Mouse (Mus musculus): Measurements from ENCODE around the gene Ankrd52.
A peak's percentile ranks its signal among the peaks of the same experiment; 100 is the strongest.

Ankrd52 gene

DNA sequence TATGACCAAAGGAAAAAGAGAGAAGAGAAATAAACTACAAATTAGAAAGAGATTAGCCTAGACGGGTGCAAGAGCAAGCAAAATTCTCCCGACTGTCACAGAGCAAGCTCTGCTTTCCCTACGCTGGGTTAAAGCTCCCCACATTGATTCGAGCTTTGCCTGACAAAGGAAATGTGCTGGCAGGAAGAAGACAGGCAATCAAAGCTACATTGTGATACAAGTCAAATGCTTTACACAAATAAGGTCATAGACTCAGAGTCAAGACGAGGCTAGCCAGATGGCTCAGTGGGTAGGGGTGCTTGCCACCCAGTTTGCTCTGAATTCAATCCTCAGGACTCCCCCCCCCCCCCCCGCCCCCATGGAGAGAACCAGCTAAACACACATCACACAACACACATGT is 6.9 kb upstream of the Ankrd52 start:
- DNase-seq = no peak

DNA sequence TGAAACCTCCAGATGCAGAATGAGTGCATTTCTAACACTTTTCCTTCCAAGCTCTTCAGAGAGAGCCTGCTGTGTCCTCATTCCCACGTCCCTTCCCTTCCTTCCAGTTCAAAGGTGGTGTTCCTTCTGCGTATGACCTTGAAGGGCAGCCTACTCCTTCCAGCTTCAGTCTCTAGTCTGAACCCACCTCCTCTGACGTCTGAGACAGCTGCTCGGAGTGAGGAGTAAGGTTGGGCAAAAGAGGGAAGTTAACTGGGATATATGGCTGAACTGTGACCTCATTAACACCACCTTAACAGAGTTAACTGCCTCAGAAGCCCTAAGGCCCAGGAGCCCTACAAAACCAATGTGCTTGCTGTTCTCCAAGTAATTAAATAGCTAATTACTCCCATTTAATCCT is 6.3 kb upstream of the Ankrd52 start:
- DNase-seq = no peak

DNA sequence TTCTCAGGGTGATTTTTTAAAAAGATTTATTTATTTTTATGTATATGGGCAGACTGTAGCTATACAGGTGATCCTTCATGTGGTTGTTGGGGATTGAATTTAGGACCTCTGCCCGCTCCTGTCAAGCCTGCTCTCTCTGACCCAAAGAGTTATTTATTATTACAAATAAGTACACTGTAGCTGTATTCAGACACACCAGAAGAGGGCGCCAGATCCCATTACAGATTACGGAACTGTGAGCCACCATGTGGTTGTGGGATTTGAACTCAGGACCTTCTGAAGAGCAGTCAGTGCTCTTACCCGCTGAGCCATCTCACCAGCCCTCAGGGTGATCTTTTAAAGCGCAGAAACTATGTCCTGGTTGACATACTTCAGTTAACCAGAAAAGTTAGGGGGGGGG is 4.8 kb upstream of the Ankrd52 start:
- no peak for DNase-seq

DNA sequence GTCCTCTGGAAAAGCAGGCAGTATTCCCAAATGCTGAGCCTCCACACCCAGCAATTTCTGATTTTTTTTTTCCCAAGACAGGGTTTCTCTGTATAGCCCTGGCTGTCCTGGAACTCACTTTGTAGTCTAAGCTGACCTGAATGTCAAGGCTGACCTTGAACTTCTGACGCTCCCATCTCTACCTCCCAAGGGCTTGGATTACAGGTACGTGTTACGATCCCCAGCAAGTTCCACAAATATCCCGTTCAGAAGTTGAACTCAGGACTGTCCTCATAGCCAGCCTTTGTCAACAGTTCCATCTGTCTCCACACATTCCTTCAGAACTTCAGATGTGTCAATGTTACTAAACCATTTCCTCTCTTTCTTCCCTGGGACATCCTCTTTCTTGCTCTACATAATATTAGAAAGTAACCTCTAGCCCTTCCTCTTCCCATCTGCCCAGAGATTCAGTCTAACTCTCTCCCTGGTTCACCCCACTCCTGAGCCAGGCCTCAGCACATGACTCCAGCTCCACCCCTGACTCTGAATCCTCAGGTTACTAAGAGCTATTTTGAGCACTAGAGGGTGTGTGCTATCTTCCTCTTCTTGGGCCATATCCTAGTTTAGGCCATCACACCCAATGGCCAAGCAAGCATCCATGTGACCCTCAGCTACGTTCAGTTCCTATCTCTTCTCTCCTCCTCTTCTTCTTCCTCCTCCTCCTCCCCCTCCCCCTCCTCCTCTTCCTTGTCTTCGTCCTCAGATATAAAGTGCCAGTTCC is 3.7 kb upstream of the Ankrd52 start:
- no peak for DNase-seq

DNA sequence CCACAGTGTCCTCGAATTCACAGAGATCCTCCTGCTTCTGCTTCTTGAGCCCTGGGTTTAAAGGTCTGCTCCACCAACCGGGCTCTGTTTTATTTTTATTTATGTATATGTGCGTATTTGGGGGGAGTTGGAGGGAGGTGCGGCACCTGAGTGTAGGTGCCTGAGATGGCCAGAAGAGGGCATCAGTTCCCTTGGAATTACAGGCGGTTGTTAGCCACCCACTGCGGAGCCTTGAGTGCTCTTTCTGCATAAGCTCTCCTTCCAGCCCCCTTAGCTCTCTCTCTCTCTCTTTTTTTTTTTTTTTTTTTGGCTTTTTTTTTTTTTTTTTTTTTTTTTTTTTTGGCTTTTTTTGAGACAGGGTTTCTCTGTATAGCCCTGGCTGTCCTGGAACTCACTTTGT is 2.5 kb upstream of the Ankrd52 start:
- DNase-seq = no peak

DNA sequence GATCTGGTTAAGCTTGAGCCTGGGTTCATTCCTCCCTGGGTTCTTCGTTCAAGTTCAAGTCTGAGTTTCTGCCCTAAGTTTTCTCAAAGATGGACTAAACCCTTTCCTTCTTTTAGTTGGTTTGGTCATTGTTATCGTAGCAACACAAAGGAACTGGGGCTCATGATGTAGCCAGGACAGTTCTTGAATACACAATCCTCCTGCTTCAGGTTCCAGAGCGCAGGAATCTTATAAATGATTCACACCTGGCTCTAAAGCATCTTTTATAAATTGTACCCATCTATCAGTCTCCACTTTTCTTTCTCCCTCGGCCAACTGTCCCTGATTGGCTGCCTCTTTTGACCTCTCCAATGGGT is 838 bp upstream of the Ankrd52 start:
- DNase-seq = no peak

DNA sequence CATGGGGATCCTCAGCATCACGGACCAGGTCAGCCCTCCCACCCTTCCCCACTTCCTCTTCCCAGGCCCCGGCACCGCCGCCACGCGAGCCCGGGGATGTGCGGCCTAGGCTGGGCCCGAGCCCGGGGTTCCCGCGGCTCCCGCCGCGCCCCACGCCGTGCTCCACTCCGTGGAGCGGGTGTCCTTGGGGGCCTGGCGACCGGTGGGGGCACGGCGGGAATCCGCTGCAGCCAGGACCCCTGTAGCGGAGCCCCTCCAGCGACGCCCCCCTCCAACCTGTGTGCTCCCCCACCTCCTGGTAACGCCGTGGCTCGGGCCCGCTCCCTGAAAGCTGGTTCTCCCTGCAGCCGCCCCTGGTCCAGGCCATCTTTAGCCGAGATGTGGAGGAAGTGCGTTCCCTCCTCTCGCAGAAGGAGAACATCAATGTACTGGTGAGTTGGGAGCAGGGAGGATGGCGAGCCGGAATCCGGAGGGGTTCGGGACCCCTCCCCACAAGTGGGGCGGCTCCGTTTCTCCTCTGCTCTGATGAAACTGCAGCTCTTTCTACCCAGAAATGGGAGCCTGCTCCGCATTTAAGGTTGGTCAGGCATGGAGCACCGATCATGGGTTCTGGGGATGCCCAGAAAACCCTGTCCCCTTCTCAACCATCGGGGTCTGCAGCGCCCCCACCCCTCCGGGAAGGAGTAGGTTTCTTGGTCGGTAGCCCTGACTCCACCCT is 466 bp downstream of the Ankrd52 start:
- DNase-seq = peak; percentile 53

DNA sequence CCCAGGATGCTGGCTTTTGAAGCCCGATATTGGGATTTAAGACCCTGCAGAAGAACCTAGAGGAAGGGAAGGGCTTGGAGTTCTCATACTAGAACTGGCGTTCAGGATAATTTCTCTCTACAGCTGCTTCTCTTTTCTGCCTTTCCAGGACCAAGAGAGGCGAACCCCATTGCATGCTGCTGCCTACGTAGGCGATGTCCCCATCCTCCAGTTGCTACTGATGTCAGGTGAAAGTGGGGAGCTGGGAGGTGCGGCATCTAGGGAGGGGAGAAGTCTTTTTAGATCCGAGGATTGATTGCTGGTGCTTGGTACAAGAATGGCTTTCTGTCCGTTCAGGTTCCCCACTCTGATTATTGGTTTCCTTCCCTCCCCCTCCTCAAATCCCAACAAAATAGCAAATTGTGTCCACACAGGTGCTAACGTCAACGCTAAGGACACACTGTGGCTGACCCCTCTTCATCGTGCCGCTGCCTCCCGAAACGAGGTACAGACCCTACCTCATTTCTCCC is 1.1 kb downstream of the Ankrd52 start:
- no peak for DNase-seq

DNA sequence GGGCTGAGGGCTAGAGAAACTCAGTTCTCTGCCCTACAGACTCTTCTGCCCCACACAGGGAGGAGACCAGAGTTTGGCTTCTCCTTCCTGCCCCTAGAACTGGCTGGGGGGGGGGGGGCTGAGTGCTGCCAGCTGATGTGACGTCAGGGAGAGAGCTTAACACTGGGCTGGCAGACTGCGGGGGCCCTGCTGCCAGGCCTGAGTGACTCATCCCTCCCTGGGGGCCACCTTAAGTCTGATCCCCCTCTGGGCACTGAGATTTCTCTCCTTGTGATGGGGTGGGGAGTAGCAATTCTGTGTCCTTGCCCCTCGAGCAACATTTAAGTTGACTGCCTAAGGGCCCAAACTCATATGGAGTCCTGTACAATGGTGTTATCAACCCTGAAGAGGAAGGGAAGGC is 1.5 kb downstream of the Ankrd52 start:
- DNase-seq = no peak

DNA sequence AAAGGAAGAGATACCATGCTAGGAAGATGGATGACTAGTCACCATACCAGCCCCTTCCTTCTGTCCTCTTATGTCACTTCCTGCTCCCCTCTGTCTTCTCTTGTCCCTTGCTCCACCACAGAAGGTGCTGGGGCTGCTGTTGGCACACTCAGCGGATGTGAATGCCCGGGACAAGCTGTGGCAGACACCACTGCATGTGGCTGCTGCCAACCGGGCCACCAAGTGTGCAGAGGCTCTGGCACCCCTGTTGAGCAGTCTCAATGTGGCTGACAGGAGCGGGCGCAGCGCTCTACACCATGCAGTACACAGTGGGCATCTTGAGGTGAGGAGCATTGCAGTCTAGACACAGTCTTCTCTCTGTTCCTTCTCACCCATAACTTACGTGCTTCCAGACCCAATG is 2.3 kb downstream of the Ankrd52 start:
- no peak for DNase-seq

DNA sequence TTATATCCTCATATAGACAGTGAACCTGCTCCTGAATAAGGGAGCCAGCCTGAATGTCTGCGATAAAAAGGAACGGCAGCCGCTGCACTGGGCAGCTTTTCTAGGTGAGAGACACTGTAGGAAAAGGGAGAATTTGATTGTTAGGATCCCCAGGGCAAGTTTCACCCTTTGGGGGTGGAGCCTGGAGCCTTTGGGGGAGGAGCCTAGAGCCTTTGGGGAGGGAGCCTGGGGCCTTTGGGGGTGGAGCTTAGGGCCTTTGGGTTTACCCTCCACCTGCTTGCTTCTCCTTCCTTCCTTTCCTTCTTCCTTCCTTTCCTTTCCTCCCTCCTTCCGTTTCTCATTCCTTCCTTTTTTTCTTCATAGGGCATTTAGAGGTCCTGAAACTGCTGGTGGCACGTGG is 3.6 kb downstream of the Ankrd52 start:
- peak; percentile 47 for DNase-seq

DNA sequence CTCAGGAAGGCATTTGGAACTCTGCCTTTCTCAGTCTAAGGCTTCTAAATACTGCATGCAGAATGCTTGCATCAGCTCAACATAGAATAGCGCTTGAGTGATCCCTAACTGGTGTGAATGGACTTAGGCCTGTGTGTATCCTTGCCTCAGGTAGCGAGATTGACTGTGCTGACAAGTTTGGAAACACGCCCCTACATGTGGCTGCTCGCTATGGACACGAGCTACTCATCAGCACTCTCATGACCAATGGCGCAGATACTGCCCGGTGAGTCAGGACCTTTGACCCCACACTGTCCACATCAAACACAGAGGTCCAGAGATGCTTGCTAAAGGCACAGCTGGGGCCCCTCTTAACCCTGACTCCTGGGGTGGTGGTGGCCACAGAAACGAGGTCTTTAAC is 5.6 kb downstream of the Ankrd52 start:
- no peak for DNase-seq

DNA sequence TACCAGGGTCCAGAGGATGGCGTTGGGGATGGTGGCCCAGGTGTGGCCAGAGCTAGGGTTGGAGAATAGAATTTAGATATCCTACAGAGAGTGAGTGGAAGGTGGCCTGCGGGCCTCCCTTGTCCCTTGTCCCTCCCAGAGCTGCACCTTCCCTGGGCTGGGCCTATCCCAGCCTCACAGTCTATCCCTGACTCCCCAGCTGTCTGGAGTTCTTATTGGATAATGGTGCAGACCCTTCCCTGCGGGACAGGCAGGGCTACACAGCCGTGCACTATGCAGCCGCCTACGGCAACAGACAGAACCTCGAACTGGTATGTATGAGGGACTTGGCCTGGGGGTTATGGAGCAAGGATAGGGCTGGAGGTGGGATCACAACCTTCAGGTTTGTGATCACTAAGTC is 9.0 kb downstream of the Ankrd52 start:
- DNase-seq = no peak

DNA sequence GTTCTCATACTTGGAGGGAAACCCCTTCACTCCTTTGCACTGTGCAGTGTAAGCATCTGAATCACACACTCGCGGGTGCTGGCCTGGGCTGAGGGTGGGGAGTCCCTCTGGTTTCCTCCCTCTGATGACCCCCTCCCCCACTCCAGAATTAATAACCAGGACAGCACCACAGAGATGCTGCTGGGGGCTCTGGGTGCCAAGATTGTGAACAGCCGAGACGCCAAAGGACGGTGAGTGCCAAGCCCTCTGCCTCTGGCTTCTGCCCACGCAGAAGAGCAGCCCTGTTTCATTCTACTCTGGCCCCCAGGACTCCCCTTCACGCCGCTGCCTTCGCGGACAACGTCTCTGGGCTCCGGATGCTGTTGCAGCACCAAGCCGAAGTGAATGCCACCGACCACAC is 12.0 kb downstream of the Ankrd52 start:
- DNase-seq = no peak

DNA sequence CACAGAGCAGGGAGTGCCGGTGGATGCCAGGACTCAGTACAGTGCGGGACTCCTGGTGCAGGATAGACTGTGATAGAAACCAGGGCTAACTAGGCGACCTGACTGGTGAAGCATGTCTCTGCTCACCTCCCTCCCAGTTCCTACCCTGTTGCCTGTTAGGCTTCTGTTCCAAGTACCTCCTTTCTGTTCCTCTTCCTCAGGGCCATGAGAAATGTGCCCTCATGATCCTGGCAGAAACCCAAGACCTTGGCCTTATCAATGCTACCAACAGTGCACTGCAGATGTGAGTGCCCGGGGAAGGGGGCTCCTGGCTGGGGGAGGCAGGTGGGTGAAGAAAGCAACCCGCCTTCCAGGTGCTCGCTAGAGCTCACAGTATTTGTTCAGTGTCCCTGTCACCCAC is 12.7 kb downstream of the Ankrd52 start:
- DNase-seq = no peak

DNA sequence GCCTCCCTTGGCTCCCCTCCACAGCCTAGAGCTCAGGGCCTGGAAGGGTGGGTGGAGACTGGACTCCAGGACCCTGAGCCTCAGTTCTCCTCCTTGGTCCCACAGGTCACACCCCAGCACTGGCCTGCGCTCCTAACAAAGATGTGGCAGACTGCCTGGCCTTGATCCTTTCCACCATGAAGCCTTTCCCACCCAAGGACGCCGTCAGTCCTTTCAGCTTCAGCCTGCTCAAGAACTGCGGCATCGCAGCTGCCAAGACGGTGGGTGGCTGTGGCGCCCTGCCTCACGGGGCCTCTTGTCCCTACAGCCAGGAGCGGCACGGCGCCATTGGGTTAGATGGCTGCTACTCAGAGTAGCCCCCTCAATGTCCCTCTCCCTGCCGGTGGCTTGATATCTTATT is 13.5 kb downstream of the Ankrd52 start:
- no peak for DNase-seq

DNA sequence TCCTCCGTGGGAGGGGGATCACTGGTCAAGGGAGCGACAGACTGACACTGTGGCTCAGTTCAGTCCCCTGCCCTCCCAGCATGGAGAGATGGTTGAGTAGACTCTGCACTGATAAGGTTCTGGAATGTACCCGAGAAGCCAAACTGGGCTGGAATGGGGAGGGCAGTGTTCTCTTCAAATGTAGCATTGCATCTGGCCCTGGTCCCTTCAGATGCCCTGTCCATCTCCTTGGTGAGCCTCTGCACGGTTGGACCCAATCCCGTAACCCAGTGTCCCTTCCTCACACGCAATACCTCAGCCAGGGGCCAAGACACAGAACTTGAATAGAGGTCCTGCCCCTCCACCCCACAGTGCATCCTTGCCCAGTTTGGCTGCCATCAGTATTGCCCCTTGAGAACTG is 14.9 kb downstream of the Ankrd52 start:
- DNase-seq = no peak

DNA sequence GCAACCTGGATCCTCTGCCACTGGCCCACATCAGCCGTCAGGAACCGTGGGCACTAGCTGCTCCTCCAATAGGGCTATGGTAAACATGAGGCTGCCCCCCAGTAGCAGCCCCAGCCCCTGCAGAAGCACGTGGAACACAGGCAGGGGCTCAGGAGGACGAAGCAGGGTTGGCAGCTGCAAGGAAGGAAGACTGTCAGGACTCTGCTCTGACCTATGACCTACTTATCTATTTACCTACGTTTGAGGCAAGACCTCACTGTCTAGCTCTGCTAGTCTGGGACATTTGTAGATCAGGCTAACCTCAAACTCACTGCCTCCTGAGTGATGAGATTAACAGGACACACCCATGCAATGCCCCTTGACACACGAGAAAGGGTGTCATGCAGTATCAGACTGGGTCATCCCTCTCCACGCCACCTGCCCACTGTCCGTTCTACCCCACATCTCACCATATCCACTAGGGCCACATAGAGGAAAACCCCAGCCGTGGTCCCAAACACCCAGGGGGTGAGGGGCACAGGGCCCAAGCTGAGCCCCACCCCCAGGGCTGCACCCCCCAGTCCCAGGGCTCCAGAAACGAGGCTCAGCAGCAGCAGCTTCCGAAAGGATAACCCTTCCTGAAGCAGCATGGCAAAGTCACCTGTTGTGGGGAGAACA is 19.2 kb downstream of the Ankrd52 start:
- no peak for DNase-seq

DNA sequence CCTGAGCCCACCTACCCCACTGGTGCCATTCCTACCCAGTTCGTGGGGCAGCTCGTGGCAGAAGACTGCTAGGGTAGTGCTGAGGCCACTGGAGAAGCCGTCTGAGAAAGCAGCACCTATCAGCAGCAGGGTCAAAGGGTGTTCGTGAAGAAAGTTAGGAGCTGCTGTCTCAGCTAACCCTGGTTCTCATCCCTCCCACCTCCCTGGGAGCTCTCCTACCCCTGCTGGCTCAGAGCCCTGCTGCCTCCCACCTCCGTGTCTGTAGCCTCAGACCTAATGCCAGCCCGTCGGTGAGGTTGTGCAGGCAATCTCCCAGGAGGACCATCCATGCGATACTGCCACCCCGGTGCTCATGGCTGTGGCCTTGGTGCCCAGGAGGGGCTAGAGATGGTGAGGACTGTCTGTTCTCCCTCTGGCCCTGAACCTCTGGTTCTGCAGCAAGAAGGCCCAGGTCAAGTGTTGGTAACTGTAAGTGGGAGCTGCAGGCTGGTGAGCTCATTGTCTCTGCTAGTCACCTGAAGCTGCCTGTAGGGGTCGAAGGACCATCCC is 19.9 kb downstream of the Ankrd52 start:
- DNase-seq = no peak

DNA sequence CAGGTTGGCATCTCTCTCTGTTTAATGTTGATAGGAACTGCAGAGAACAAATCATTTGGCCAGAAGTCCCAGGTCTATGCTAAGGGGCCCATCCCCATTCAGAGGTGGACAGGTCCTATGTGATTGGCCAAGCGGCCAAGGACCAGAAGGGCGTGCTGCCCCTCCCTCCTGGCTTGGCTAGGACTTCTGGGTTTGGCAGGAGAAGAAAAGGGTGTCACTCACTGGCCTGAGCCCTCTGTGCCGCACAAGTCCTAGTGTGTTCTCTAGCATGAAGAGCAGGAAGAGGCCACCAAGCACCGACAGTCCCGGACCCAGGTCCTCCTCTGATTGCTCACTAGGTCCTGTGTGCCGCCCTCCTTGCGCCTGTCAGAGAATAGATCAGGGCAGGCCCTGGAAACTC is 20.6 kb downstream of the Ankrd52 start:
- DNase-seq = no peak

DNA sequence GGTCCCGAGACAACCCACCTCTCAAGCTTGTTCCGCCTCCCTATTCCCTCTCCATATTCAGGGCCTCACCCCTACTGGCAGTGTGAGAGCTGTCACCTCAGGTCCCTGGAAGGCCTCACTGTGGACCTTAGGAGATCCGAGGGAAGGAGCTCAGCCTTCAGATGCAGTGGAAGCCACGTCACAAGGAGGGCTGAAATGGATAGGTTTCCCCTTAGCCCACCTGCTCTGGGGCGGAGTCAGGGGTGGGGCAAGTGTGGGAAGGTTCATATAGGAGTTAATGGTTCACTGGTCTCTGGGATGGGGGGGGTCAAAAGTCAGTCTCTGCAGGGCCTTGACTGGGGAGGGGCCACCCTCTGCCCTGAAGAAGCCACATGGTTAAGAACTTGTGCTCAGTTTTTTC is 23.4 kb downstream of the Ankrd52 start:
- DNase-seq = no peak

DNA sequence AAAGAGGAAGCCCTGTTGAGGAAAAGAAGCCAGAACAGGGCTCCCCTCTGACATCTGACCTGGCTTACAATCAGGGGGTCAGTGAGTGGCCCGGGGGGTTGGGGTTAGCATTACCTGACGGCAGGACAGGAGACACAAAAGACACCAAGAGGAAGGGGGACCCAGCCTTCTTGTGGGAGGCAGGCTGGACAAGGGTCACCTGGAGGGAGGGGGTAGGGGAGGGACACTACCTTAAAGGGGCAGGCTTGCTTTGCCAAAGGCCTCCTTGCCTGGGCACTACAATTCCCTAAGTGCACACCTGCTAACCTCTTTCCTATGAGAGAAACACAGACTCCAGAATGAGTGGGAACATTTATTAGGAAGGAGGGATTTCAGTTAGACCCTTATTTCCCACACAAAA is 24.1 kb downstream of the Ankrd52 start, which contains the start of gene Slc39a5:
Gene Slc39a5 (minus strand): TSS at position 174 of the 400 bp plus-strand sequence.
- no peak for DNase-seq

DNA sequence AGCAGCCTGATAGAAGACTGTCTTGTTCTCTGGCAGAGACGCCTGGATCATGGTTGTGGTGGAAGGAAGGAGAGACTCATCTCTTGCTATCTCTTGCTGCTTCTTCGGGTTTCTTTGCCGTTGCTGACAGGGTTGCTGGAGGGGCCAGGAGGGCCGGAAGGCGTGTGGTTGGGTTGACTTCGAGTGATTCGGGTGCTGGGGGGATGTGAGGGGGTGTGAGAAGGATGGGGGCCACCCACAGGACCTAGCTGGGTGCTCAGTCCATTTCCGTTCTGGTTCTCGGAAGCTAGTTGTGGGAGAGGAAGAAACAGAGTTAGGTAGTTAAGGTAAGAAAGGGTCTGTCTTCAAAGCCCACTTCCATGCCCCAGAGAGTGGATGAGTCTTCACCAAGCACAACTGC is 24.7 kb downstream of the Ankrd52 start:
- no peak for DNase-seq

DNA sequence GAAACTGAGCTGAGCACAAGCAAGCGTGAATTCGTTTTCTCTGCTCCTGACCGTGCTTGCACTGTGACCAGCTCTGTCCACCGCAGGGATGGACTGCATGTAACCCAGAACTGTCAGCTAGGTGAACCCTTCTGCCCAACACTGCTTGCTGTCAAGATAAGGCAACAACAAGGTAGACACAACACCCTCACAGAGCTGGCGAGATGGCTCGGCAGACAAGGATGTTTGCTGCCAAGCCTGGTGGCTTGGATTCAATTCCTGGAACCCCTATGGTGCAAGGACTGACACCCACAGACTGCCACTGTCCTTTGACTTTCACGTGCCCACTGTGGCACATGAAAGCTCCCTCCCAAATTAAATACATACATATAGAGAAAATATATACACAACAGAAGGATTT is 27.0 kb downstream of the Ankrd52 start:
- no peak for DNase-seq

Data from lung, postnatal 10 days (tissue).